Mouse (Mus musculus): Measurements from ENCODE around the gene Pknox1.
"Not testable (repeated sequence)": the region's sequence is repeated elsewhere in the genome, so short reads cannot be mapped to it uniquely, and the experiment has no call there.

Pknox1 gene

DNA sequence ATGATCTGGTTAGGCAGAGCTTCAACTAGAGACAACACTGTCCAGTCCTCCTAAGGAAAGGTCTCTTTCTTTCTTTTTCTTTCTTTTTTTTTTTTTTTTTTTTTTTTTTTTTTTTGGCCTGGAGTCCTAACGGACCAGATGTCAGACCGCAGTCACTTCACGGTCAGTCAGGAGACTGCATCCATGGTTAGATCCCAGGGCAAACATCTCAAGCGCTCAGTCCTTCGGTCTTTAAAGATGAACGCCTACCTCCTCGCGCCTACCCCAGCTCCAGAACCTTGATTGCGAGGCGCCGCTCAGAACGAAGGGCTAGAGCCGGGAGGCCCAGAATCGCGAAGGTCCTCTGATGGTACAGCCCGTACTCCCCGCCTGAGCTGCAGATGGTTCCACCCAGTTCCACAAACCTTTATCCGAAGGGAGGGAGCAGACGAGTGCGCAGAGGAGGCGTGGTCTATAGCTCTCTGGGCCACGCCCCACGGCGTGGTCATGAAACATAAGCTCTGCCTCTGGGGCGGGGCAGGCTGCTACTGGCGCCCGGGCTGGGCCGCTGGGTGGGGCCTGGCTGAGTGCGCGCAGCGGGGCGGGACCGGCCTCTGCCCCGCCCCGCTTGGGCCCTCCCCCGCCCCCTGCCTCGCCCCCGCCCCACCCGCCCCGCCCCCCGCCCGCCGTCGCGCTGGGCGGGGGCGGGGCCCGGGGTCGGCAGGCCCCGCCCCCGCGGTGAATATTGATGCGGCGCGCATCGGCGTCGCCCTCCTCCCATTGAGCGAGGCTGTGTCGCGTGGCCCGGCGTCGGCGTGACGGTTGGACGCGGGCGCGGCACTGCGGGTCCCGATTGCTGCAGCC lies at the start of gene Pknox1:
Gene Pknox1, plus strand, starts transcription at position 720 of the 843 bp plus-strand sequence.
- DNase-seq: peak; percentile 98 to 99

GRCm38 (mm10) chr17:31519344-31519945 lies 45.1 kb upstream of the Pknox1 start:
- DNase-seq: no peak

GRCm38 (mm10) chr17:31519946-31520838 lies 44.3 kb upstream of the Pknox1 start, which contains the start of the genes Wdr4 and Ndufv3:
Wdr4 (minus strand) TSS chr17:31519980.
Ndufv3 (plus strand) TSS chr17:31520115.
- DNase-seq: peak; percentile 99

GRCm38 (mm10) chr17:31520895-31521294 lies 43.6 kb upstream of the Pknox1 start:
- peak; percentile 95 to 96 for DNase-seq

- peak; percentile 77 to 78 for DNase-seq
These were observed 42.6 kb upstream of the Pknox1 start for GRCm38 (mm10) chr17:31521948-31522347.

GRCm38 (mm10) chr17:31525114-31525513 lies 39.4 kb upstream of the Pknox1 start:
- no peak for DNase-seq

DNA sequence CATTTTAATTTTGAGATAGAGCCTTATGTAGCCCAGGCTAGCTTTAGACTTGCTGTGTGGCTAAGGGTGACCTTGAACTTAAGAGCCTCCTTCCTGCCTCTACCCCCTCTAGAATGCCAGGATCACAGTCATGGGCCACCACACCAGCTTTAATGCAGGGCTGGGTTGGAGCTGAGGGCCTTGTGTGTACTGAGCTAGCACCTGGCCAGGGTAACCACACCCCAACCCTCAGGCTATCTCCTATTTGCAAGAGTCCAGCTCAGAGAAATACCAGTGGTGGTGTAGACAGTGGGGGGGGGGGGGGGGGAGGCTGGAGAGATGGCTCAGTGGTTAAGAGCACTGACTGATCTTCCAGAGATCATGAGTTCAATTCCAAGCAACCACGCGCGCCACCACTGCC lies 38.7 kb upstream of the Pknox1 start:
- DNase-seq: no peak

GRCm38 (mm10) chr17:31529314-31529713 lies 35.2 kb upstream of the Pknox1 start:
- peak; percentile 44 to 76 for DNase-seq

DNA sequence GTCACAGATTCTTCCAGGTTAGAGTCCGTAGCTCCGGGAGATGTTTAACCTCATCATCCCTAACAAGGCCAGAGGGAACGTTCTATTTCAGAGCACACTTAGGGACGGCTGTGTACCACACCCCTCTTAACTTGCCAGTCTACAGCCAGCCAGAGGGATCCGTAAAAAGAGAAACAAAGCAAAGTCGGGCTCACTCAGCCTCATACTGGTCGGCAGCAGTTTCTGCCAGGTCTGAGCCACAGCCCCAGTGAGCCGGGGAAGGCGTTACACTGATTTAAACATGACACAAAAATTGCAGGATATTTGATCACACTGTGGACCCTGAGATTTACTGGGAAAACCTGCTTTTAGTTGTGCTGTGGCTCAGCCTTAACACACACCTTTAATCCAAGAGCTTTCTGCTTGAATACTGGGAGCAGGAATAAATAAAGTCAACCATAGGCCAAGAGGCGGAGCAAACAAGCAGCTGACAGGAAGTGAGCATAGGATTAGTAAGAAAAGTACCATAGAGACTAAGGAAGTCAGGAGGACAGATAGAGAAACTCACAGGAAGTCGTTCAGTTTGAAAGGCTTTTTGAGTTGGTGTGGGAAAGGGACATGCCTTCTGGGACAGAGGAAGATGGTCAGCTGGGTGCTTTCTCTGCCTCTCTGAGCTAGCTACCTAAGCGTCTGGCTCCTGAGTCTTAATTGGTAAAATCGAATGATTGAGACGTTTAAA lies 32.9 kb upstream of the Pknox1 start:
- DNase-seq: no peak

DNA sequence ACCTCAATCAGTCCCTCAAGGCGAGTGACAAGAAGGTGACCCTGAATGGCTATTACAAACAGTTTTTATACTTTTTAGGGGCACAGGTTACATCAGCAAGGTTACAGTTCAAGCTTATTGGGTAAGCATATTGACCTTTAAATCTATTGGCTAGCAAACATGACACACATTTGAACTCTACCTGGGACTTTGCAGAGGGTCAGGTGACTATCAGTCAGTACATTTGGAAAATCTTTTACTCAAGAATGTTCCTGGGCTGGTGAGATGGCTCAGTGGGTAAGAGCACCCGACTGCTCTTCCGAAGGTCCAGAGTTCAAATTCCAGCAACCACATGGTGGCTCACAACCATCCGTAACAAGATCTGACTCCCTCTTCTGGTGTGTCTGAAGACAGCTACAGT lies 32.2 kb upstream of the Pknox1 start:
- not testable (repeated sequence) for DNase-seq

GRCm38 (mm10) chr17:31535358-31535757 lies 29.2 kb upstream of the Pknox1 start:
- no peak for DNase-seq

- peak; percentile 55 to 71 for DNase-seq
These were observed 28.5 kb upstream of the Pknox1 start for GRCm38 (mm10) chr17:31535871-31536629.

GRCm38 (mm10) chr17:31540101-31540500 lies 24.4 kb upstream of the Pknox1 start:
- DNase-seq: no peak

DNA sequence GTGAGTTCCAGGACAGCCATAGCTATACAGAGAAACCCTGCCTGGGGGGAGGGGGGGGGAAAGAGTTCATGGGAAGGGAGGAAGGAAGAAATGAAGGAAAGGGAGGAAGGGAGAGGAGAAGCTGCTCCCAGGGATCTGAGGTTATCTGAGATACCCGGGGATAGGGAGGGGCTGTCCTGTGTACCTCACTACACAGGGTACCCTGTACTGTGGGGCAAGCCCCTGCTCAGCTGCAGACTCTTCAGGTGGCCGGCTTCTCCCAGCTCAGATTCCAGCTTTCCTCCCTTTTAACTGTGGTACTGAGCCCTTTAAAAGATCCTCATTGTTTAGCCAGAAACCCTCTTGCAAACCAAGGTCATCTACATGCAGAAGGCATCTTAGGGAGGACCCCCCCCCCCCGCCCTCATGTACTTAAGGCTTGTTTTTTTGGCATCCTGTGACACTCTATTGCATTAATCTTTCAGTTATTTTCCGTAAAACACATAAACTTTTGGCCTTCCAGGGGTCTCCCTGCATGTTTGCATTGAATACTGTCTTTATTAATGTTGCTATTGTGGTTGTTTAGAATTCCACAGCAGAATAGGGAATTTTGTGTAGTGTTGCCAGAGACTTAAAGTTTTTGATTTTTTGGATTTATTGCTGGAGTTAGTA lies 23.6 kb upstream of the Pknox1 start:
- DNase-seq: no peak

GRCm38 (mm10) chr17:31541460-31541831 lies 23.1 kb upstream of the Pknox1 start:
- no peak for DNase-seq

- DNase-seq: no peak
These were observed 21.0 kb upstream of the Pknox1 start for GRCm38 (mm10) chr17:31543574-31543973.

GRCm38 (mm10) chr17:31546444-31547196 lies 17.9 kb upstream of the Pknox1 start:
- DNase-seq: no peak

DNA sequence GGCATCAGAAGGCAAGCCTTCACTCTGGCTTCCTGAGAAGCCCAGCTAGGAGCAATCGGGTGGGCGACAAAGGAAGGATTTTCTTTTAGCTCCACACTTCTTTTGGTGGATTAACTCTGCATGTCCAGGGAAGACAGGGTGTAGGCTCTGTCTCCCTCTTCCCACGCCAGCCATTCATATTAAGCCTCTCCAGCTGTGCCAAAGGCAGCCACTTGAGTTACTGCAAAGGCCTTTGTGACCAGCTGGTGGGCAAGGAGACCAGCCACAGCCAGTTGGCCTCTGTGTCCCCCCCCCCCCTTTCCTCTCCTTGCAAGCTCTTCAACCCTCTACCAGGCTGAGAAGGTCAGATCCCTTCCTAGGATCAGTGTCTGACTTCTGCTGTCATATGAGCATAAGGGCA lies 16.6 kb upstream of the Pknox1 start:
- DNase-seq: no peak

- no peak for DNase-seq
These were observed 15.1 kb upstream of the Pknox1 start for GRCm38 (mm10) chr17:31549389-31549788.

DNA sequence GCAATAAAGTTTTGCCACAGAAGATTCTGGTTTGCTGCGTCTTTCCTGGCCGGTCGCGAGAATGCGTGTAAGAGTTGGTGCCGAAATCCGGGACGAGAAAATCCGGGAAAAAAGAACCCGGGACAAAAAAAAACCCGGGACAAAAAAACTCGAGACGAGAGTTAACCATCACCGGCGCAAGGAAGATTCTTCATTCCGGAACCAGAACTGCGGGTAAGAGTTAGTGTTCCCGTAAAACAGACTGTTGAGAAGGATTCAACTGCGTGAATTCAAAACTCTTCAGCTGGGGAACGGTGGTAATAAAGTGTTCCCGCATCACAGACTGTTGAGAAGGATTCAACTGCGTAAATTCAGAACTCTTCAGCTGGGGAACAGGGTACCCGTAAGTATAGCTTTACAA lies 11.9 kb upstream of the Pknox1 start:
- DNase-seq: not testable (repeated sequence)
